Mouse (Mus musculus): Measurements from ENCODE around the gene Ndrg3. TPM values are rescaled to one million over a fixed set of nuclear protein-coding genes. Genes with fewer than 3 reads are reported as not detected.

The Ndrg3 gene
- 125 and 141 TPM in 2 replicates for polyA plus RNA-seq (2015; fragmentation: Nextera tagmentation; extraction: Ambion mirVana)

DNA sequence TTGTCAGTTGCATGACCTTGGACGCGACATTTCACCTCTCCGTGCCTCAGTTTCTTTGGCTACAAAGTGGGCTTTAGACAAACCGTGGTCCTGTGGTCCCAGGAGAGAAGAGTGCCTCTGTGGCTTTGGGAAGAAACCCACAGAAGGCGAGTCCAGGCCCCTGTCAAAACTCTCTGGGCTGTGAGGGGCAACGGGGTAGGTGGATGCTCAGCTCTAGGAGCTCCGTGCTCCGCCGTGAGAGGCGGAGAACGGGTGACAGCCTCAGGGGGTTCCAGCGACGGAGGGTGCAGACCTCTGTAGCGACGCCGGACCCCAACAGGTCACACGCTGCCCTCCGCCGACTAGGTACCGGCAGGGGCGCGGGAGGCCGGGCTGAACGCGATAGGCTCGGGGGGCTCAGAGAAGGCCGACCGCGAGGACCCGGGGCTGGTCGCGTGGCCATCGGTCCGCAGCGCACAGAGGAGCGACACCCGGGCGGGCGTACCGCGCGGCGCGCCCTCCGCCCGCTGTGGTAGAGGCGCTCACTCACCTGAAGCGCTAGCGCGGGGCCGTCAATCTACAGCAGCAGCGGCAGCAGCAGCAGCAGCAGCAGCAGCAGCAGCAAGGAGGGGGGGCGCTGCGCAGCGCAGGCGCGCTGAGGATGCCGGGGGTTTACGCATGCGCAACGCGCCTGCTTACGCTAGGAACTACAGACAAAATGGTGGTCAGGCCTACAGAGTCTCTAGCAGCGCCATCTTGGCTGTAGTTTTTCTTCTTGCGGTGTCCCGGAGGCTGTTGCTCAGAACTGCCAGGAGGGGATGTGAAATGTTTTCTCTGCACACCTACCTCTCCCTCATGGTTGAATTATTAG is at the start of gene Ndrg3:
Gene Ndrg3 (minus strand): TSS at position 587 of the 850 bp plus-strand sequence.
- DNase-seq (ENCODE audit: low spot score), result peak; percentile 98

DNA sequence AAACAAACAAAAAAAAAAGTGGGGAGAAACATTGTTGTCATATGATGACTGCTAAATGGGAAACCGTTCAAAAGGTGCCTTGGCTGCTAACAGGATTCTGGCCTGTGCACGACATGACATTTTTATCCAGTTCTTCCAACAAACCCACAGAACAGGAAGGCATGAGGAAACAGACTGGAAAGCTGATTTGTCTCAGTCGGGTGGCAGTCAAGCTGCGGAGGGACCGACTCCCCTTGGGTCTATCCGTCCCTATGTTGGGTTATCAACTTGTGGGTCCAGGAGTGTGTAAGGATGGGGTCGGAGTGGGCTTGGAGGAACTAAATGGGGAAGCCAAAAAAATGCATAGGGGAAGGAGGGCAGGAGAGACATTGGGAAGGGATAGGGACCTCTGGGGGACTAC is 49.6 kb upstream of the Ndrg3 start:
- no peak for DNase-seq (ENCODE audit: low spot score)

- DNase-seq (ENCODE audit: low spot score), result no peak
These were observed 48.8 kb upstream of the Ndrg3 start for GRCm38 (mm10) chr2:157040649-157041046.

DNA sequence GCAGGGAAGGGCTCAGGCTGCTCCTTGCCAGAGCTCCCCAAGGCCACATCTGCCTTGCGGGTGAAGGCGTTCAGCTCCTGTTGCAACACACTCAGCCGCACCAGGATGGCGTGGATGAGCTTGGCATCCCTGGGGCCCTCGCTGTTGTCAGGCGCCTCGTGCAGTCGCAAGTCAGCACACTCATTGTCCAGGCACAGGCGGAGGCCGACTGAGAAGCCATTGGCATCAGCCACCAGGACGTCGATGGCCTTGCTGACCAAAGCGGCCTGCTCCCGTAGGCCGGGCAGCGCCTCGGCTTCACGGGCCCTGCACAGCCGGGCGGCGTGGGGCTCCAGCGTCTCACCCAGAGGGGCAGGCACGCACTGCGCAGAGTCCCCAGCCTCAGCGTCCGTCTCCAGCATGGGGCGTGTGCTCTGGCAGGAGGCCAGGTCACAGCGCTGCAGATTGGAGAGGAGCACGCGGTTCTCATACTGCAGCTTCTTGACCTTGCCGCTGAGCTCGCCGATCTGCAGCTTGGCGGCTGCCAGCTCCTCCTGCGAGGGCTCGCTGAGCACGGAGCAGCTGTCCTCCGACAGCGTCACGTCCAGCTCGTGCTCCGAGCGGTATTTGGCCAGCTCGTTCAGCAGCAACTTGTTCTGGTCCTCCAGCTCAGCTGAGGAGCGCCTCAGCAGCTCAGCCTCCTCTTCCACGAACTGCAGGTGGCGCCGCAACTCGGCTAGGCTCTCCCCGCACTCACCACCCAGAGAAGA is 48.2 kb upstream of the Ndrg3 start:
- DNase-seq (ENCODE audit: low spot score), result no peak

GRCm38 (mm10) chr2:157037303-157037702 is 45.4 kb upstream of the Ndrg3 start:
- no peak for DNase-seq (ENCODE audit: low spot score)

- no peak for DNase-seq (ENCODE audit: low spot score)
These were observed 44.5 kb upstream of the Ndrg3 start for GRCm38 (mm10) chr2:157036400-157036799.

DNA sequence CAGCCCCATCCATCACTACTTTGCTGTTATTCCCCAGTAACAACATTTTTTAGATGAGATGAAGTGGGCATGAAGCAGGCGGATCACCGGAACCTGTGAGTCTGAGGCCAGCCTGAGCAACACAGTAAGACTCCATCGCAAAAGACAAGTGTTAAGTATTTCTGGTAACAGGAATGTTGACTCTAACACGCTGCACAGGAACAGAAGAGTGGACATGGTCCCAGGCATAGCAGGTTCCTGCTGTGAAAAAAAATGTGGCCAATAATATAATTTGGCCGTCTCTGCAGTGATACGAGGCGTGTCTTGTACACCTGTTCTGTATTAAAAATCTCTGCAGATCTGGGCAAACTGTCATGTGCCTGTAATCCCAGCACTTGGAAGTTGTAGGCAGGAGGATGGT is 43.5 kb upstream of the Ndrg3 start:
- DNase-seq (ENCODE audit: low spot score), result no peak

DNA sequence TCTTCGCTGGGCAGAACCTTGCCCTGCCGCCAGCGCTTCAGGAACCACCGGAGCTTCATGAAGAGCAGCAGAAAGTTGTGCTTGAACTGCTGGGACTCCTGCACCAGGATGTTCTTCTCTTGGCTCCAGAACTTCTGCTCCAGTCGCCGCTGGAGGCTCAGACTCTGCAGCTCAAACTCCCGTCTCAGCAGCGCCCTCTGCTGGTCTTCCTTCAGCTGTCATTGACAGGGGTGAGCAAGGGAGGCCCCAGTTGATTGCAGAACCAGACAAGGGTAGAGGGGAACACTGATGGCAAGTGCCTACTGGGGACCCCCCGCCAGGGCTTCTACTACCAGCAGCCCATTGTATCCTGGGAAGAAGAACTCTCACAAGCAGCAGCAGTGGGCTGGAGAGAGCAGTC is 38.9 kb upstream of the Ndrg3 start:
- DNase-seq (ENCODE audit: low spot score), result peak; percentile 80

DNA sequence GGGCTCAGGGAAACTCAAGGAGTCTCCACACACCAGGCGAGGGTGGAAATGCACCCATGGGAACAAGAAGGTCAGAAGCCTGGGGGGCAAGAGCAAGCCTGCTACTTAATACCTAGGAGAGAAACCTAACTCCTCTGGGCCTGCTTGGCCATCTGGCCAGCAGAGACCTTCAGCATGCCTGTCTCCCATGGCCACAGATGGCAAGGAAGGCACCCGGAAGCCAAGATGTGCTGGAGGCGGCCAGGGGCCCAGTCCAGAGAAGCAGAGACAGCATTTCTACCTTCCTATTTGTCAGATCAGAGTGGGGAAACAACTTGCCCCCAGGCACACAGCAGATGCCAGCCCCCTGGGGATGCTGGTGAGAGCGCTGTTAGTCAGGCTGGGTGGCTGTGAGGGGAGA is 36.4 kb upstream of the Ndrg3 start:
- DNase-seq (ENCODE audit: low spot score), result no peak

- DNase-seq (ENCODE audit: low spot score), result no peak
These were observed 35.5 kb upstream of the Ndrg3 start for GRCm38 (mm10) chr2:157027106-157028008.

DNA sequence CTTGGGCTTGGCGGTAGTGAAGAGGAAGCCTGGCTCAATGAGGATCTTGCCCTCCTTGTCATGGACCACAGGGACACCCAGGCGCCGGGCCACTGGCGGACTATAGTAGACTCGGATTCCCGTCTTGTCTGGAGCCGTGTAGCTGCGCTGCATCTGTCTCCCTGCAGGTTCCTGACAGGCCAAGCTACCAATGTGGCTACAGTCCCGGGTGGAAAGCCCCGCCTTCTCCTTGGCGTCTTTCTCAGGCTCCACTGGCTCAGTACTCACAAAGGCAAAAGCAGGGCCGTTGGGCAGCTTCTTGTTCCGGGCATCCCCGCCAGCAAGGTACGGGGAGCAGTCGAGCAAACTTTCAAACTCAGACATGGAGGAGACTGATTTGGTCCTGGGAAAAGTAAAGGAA is 29.3 kb upstream of the Ndrg3 start:
- no peak for DNase-seq (ENCODE audit: low spot score)

DNA sequence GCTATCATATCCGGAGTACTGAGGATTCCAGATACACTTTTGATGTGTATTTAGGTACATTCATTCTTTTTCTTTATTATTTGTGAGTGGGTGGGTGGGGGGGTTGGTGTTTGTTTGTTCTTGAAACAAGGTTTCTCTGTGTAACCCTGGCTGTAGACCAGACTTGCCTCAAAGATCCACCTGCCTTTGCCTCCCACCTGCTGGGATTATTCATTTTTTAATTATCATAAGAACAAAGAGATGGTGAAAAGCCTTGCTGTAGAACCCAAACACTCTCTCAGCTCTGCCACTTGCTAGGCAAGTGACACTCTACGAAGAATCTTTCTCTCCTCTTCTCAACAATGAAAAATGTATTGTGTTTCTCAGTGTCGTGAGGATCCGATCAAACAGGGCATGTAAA is 27.4 kb upstream of the Ndrg3 start:
- no peak for DNase-seq (ENCODE audit: low spot score)

- DNase-seq (ENCODE audit: low spot score), result no peak
These were observed 24.8 kb upstream of the Ndrg3 start for GRCm38 (mm10) chr2:157016529-157017270.

GRCm38 (mm10) chr2:157012341-157012740 is 20.5 kb upstream of the Ndrg3 start:
- DNase-seq (ENCODE audit: low spot score), result no peak

- no peak for DNase-seq (ENCODE audit: low spot score)
These were observed 18.9 kb upstream of the Ndrg3 start for GRCm38 (mm10) chr2:157010634-157011310.

GRCm38 (mm10) chr2:157010121-157010520 is 18.3 kb upstream of the Ndrg3 start:
- no peak for DNase-seq (ENCODE audit: low spot score)

DNA sequence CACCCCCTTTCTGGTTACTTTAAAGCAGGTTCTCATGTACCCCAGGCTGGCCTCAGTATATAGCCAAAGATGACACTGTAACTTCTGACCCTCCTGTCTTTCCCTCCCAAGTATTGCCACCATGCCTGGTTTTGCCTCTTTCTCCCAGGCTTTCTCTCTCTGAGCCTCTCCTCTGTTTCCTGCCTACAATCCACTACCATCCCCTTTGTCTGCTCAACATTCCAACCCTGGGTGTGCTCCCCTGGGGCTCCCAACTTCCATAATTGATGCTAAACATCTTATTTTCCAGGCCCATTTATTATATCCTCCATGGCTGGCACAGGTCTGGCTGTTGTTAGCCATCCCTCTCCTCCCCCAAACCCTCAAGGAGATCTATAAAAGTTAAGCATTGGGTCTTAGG is 16.7 kb upstream of the Ndrg3 start:
- no peak for DNase-seq (ENCODE audit: low spot score)

DNA sequence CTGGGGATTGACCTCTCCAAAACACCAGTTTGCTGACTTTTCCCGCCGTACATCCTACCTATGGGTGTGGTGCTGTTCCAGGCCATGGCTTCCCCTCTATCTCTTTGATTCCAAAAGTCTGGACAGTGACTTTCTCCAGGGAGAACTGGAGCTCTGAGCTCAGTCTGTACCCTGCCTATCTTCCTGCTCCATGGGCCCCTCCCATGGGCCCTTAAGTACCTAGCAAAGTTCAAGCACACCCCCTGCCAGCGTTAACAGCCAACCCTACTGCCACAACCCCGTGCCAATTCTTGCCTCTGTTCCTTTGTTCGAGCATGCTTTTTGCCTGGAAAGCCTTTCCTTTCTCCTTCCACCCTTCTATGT is 15.4 kb upstream of the Ndrg3 start:
- no peak for DNase-seq (ENCODE audit: low spot score)

GRCm38 (mm10) chr2:157006511-157007233 is 14.8 kb upstream of the Ndrg3 start, which contains the start of gene Dsn1:
Gene Dsn1 (minus strand): TSS chr2:157007154.
- peak; percentile 89 for DNase-seq (ENCODE audit: low spot score)

- no peak for DNase-seq (ENCODE audit: low spot score)
These were observed 10.5 kb upstream of the Ndrg3 start for GRCm38 (mm10) chr2:157002321-157002720.

All from thymus, postnatal 0 days (tissue).